Mouse (Mus musculus) frontal cortex, postnatal 36 days (tissue): ENCODE measurements around the gene Olfr314.
"Not testable (repeated sequence)": the region's sequence is repeated elsewhere in the genome, so short reads cannot be mapped to it uniquely, and the experiment has no call there.

Experiments
- DNase-seq, 2 experiments: peaks; one replicate each; pipeline ENCODE4 v3.0.0; 2022; ENCODE audit warnings: low spot score in 2 of 2

Gene Olfr314

DNA sequence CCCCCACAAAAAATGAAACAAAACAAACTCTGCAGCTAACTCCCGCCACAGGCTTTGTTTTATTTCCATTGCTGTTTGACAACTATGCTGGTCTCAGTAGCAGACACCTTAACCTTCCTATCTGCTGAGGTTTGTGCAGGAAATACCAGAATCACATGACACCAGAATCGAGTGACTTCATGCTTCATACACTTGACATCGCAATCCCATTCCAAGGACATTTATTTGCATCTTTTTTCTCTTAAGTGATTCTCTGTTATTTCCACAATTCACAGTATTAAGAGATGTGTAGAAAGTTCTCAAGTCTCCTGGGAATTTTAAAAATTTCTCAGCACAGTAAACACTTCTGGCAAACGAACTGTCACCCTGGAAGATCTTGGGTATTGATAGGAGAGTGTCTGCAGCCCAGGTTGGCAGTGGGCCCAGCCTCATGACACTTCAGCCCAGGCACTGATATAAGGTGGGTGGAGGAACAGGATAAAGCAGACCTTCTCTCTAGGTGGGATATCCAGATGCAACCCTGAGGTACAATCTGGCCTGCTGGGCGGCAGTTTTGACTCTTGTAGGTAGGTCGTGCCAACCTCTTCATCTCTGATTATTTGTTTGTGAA lies at the start of gene Olfr314:
Gene Olfr314 (plus strand): TSS at position 473 of the 610 bp plus-strand sequence.
- DNase-seq: no peak

DNA sequence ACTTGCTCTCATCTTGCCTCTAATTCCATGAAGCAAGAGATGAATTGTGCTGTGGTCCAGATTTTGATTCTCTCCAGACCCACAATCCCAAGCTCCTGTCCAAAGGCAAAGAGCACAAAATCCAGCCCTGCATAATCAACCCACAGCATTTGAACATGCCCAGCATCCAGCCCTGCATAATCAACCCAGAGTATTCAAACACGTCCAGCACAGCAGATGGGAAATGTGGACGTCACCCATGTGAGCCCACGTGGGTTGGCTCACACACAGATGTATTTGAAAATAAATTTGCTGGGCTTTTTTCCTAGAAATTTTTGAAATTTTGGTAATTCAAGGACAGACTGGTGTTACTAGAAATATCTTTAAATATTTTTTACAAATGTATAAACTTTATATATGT lies 49.4 kb upstream of the Olfr314 start:
- peak; percentile 15 to 59 for DNase-seq

DNA sequence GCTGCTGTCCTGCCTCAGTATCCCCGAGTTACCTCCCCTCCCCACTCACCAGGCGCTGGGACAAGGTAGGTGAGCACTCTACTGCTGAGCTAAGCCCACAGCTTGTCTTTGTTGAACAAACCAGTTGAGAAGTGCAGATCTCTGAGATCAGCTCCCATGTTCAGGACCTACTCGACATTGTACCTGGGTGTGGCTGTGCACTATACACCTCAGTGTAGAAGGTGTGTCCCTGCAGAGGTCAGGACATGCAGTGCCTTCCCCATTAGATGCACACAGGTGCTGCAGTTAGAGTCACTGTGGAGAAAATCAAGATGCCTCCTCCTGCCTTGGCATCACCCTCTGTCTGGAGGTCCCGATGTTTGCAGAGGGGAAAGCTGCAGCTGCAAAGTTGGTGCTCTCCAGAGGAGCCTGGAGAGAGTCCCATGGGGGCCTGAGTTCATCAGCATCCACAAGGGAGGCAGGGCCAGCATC lies 43.9 kb upstream of the Olfr314 start, which contains the start of gene Olfr317:
Gene Olfr317 (minus strand): TSS at position 421 of the 471 bp plus-strand sequence.
- no peak for DNase-seq

DNA sequence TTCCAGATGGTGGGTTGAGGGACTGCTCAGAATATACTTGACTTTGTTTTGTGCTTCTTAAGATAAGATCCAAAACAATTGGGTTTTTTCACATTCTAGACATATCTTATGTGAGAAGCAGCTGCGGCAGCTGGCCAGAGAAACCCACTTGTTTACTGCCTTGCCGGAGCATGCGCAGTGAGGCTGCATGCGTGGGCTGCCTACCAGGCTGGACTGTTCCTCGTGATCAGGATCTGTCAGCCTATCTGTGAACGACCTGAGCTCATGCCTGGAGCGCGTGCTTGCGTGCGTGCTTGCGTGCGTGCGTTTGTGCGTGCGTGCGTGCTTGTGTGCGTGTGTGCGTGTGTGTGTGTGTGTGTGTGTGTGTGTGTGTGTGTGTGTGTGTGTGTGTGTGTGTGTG lies 31.7 kb upstream of the Olfr314 start:
- DNase-seq: peak; percentile 49 to 73

DNA sequence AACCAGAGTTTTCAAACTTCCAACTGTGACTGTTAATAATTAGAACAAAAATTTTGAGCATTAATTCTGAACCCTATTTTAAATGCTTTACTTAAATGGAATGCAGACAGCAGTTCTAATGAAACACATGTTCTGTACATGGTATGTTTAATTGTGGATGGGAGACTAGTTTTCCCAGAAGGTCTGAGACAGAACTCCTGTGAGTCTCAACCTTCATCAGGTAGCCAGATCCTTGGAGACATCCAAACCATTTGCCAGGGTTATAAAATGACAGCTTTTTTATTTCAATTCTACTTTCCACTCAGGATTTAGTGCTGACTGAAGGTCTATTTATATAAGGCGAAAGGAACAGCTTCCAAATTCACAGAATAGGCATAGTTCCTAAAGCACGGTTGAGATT lies 30.3 kb upstream of the Olfr314 start, which contains the start of gene Olfr316:
Gene Olfr316 (plus strand): TSS at position 301 of the 400 bp plus-strand sequence.
- DNase-seq: no peak

DNA sequence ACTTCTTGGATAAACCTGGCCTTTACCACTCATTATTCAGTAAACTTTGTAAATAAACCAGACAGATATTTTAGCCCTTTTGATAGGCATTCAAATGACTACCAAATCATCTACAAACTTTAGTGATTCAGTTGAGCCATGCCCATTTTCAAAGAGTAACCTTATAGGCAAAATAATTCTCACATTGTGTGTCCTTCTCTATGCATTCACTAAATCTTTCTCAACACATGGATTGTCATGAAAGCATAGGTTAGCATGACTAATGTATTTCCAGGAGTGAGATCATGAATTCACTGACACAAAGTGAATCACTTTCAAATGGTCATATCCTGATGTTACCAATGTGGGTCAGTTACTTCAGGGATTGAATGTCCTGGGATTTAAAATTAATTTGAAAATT lies 9.9 kb upstream of the Olfr314 start, which contains the start of gene Olfr315:
Gene Olfr315 (plus strand): TSS at position 301 of the 400 bp plus-strand sequence.
- DNase-seq: no peak

DNA sequence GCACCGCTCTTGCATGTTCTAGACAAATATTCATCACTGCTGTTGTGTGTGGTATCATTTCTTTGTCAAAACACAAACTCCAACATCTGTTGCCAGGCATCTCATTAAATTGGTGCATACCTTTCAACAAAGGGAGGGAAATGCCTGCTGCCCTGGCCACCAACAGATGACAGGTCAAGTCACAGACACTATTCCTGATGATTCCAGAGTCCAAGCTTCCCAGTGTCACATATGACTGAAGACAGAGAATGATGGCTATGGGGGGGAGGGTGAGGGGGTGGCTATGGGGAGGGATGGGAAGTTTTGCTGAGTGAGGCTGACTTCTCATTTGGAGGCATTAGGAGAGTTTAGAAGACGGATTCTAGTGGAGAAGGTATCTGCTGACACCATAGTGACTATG lies 1.4 kb downstream of the Olfr314 start:
- DNase-seq: no peak

DNA sequence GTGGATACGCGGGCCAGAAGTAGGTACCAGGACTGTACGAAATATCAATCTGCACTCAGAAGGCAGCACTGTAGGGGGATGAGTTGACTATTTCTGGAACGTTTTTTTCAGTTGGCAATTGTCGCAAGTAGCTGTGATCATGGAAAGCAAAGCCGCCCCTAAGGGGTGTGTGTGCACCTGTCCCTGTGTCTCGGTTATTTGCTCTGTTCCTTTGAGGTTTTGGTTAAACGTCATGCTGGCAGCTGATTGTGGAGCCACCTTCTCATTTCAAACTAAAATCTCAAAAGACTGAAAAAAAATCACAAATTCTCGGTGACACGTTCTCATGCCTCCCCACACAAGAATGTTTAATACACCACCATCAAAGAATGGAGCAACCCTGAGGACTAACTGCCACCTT lies 4.9 kb downstream of the Olfr314 start:
- DNase-seq: no peak

DNA sequence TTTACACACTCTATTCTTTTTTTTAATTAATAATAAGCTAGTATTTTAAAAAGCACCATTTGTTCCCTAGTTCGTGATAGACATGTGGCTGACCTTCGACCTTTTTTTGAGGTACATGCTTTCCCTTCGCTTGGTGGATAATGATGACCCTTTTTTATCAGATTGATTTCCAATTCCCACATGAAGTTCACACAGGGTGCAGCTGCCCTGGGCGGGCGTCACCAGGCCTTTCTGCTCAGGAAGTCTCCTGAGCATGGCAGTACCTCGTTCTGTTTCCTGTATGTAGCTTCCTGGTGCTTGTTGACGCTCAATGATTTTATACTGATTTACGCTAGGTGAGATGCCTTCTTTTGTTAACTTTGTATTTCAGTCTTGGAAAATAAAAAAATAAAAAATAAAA lies 5.6 kb downstream of the Olfr314 start:
- no peak for DNase-seq

DNA sequence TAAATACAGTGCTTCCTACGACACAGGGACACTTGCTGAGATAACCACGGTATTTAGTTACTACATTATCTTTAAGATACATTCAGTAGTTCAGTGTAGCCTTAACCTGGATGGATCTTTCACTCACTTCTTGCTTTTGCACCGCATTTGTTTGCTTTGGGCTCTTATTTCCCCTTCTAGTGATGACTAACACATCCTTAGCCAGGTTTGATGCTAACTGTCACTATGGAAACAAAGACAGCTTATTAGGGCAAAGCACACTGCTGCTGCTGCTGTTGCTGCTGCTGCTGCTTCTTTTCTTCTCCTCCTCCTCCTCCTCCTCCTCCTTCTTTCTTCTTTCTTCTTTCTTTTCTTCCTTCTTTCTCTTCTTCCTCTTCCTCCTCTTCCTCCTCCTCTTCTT lies 6.8 kb downstream of the Olfr314 start:
- no peak for DNase-seq

DNA sequence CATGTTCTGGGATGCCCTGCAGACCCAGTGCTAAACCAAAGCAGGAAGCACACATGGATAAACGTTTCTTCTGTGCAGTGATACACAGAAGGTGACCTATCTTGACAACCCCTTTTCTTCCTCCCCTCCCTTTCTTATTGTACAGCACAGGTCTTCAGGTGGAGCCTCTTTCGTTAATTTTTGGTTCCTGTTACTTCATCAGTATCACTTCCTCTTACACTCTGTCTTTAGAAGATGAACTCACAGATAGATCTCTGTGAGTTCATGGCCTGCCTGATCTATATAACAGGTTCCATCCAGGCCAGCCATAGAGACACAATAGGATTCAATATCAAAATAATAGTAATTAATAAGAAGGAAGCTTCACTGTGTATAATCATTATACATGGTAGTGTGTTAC lies 7.3 kb downstream of the Olfr314 start:
- no peak for DNase-seq

DNA sequence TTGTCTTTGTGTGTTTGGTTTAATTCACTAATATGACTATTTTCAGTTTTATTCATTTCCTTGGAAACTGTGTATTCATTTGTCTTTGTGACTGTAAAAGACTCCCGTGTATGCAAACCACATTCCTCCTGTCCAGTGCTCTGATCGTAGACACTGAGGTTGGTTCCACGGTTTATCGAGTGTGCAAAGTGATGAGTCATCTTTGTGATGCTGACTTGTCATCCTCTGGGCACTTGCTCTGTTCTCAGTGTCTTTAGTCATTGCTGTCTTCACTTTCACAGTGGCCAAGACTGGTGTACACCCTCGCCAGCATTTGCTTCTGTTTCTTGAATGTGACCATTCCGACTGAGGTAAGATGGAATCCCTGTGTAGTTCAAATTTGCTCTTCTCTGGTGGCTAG lies 7.9 kb downstream of the Olfr314 start:
- no peak for DNase-seq

DNA sequence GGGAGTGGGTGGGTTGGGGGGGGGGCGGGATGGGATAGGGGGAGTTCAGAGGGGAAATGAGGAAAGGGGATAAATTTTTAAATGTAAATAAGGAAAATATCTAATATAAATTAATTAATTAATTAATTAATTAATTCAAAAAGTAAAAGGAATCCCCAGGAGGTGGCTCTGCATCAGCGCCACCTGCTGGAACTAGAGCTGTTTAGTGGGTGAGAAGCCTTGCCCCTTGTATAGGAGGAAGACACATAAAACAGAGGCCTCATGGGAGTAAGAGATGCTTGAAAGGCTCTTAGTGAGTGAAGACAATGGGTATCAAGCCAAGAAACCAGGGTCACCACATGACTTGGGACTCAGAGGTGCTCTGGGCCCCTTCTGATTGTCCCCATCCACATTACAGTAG lies 13.1 kb downstream of the Olfr314 start:
- no peak for DNase-seq

DNA sequence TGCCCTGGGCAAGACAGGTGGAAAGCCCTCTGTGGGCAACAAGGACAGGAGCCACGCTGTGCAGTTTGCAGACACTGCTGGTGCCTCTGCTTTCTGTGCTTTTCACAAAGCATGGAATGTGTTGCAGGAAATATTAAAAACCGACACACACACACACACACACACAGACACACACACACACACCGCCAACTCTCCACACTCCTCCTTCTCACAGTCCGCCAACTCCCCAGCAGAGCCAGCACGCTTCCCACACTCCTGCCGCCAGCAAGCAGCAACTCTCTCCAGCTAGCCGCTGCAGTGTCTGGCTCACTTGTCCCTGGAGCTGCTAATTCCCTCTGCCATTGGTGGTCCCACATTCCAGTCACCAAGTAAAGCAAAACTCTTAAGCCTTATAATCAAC lies 14.1 kb downstream of the Olfr314 start:
- DNase-seq: peak; percentile 65 to 80

DNA sequence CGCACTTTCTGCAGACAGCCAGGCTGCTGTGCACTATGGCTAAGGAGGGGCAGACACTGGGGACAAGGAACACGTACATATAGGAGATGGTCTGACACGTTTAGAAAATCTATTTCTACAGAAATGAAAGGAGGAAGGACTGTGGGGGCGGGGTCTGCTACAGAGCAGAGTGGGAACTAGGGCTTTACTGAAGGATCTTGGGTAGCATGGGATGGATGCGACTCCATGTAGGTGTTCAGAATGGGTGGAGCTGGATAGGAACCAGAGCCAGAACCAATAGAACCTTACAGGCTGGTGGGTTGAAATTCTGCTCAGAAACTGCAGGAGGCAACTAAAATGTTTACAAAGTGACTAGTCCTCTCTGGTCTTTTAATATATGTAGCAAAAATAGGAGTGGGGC lies 17.0 kb downstream of the Olfr314 start:
- DNase-seq: peak; percentile 39 to 45

DNA sequence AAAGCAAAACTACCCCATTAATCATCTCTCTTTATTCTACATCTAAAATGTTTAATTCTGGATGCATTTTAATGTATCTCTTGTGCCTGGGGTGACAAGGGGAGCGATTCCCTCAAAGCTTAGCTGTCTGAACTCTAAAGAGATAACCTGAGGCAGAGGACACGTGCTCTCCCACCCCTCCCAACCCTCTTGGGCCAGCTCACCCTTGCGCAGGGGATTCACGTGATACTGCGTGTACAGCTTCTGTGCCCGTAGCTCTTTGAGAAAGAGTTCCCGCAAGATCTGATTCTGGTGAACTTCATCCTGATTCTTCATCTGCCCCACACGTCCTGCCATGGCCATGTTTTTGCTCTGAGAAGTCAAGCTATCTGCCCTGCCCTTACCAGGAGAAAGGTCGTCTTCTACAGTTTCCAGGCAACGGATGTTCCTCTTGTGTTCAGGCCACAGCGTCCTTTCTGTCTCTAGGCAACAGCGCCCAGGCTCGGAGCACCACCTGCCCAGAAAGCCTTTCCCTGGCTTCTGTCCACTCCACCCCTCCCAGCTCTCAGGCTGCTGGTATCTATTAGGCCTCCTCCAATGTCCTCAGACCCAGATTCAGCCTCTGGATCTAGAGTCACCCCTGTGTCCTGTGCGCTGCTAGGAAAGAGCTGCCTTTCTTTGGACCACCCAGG lies 18.9 kb downstream of the Olfr314 start, which contains the start of gene Fam183b:
Gene Fam183b (minus strand): TSS at position 403 of the 671 bp plus-strand sequence.
- peak; percentile 10 to 24 for DNase-seq

DNA sequence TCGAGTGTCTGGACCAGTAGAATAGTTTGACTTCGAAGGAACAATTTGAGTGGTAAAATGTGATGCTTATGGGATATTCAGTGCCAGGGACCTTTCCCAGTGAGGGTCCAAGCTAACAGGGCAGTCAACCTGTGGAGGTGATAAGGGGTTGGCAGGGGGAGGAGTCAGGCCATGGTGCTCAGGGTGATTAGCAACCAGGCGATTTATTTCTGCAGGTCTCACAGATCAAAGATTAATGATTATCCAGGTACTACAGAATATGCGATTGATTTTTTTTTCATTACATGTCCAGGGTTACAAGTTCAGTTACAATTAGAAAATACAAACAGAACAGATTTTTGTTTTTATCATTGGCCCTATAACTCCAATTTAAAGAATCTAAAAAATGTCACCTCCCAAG lies 21.1 kb downstream of the Olfr314 start:
- DNase-seq: no peak

DNA sequence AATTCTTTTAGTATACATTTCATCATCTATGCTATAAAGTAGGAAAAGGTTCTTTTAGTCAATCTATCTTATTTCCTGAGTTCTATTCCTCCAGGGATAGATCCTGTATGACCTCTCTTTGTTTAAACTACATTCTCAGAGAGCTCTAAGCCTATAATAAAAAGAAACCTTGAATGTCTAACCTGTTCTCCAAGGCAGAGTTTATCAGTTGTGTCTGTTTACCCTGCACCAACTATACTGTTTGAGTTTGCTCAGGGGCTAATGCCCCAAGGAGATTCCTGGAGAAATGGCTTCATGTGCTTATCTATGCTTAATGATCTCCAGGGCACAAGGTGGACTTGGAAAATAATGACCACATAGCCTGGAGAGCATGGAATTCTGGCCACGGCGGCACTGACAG lies 21.6 kb downstream of the Olfr314 start:
- no peak for DNase-seq

DNA sequence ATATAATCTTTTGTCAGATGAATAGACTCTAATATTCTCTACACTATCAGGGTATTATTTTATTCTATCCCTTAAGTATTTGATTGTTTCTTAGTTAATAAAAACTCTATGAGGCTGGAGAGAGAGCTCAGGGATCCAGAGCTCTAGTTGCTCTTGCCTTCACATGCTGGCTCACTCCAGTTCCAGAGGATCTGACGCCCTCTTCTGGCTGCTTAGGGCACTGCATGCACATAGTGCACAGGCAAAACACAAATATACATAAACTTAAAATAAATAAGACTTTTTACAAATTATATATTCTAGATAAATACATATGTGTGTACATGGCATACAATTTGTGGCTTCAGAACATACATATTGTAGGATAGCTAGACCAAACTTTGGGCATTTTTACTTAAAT lies 29.2 kb downstream of the Olfr314 start:
- no peak for DNase-seq

DNA sequence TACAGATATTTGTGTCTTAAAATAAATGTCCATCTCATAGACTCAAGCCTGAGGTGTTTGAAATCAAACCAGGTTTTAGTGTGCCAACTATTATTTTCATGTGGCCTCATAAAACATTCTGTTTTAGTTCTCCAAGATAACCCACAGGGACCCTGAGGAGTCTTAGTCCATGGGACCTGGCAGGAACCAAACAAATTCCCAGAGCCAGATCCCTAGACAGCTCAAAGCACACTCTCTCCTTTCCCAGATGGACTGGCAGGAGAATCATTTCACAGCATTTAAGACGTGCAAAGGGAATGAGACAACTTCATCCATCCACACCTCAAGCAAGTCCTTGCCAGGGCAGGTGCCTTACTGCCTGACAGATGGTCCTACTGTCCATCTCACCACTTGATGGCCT lies 31.9 kb downstream of the Olfr314 start, which contains the start of gene Olfr313:
Gene Olfr313 (plus strand): TSS at position 301 of the 400 bp plus-strand sequence.
- DNase-seq: not testable (repeated sequence)

DNA sequence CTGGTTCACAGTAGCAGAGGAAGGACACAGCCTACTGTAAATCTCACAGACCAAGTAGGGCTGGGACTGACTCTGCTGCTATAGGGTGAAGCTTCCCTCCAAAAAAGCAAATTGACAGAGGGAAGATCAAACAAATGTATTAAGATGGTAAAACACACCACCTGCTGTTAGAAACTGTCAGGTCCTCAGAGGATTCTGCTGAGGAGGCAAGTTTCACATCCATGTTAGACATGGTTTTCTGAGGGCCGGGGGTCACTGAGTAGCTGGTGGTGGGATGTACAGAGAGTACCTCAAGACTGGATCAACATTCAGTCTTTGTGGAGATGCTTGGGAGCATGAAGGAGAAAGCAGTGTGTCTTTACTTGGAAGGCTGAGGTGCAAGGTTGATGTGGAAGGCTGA lies 32.9 kb downstream of the Olfr314 start:
- no peak for DNase-seq

DNA sequence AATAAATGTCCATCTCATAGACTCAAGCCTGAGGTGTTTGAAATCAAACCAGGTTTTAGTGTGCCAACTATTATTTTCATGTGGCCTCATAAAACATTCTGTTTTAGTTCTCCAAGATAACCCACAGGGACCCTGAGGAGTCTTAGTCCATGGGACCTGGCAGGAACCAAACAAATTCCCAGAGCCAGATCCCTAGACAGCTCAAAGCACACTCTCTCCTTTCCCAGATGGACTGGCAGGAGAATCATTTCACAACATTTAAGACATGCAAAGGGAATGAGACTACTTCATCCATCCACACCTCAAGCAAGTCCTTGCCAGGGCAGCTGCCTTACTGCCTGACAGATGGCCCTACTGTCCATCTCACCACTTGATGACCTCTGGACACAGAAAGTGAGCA lies 46.2 kb downstream of the Olfr314 start, which contains the start of gene Olfr312:
Gene Olfr312 (plus strand): TSS at position 301 of the 400 bp plus-strand sequence.
- not testable (repeated sequence) for DNase-seq

DNA sequence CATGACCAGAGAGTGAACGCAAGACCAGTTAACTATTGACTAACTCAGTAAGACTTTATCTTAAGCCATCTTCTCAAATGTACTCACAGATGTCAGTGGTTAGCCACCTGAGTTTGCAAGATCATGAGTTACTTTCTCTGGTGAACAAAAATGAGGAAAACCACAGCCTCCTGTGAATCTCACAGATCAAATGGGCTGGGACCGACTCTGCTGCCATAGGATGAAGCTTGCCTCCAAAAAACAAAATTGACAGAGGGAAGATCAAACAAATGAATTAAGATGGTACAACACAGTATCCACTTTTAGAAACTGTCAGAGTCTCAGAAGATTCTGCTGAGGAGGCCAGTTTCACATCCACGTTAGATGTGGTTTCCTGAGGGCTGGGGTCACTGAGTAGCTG lies 47.0 kb downstream of the Olfr314 start:
- no peak for DNase-seq
